Comparison of ENCODE assay signal across 17 mouse cellular contexts in genomic region chr2:45258897-45259296, GRCm38 (mm10).
"Had no signal": no experiment of that assay in that cellular context is flagged by ENCODE, and none has a peak within 500 bp of the region (broad histone marks: within the 10 kb centered on the region; RNA-seq: fewer than 3 reads in every experiment).

No protein-coding gene starts in this region.

- DNase-seq: kidney, adult 18-20 months; kidney, adult 9 months; kidney, postnatal 14 days; kidney, postnatal 4 days; layer of hippocampus, postnatal 36 days; liver, embryonic 13.5 days; lung, adult 2 months; lung, postnatal 14 days; lung, postnatal 4 days; midbrain, embryonic 14.5 days; retina, postnatal 1 day; thymus, adult 2 months; thymus, postnatal 14 days; thymus, postnatal 4 days had no signal

- H3K4me3 ChIP-seq: left cerebral cortex, adult 2 months; liver, embryonic 13.5 days; neural tube, embryonic 13.5 days had no signal

- H3K36me3 ChIP-seq: liver, embryonic 13.5 days; neural tube, embryonic 13.5 days had no signal

- H3K4me2 ChIP-seq: liver, embryonic 13.5 days; midbrain, embryonic 11.5 days; neural tube, embryonic 13.5 days had no signal

- H3K27ac ChIP-seq: left cerebral cortex, adult 2 months; liver, embryonic 13.5 days; neural tube, embryonic 13.5 days had no signal

- H3K27me3 ChIP-seq: liver, embryonic 13.5 days; neural tube, embryonic 13.5 days had no signal
